Mouse (Mus musculus) kidney, postnatal 0 days (tissue): ENCODE results near the gene Dmd. TPM values are rescaled to one million over a fixed set of nuclear protein-coding genes. Genes with fewer than 3 reads are reported as not detected.
"Not testable (repeated sequence)": the region's sequence is repeated elsewhere in the genome, so short reads cannot be mapped to it uniquely, and the experiment has no call there.

ENCODE experiments used
- ATAC-seq: fragments of 200-750 bp; cut with Nextera tagmentation; replicated peaks from 2 replicates; pipeline ENCODE4 v1.8.0; 2017; ENCODE audit warnings: low read depth, moderate number of reproducible peaks, moderate TSS enrichment, moderate library complexity; ENCODE audit not compliant: low FRiP score
- DNase-seq: peaks from one replicate; pipeline ENCODE4 v3.0.0-alpha.2; 2016; ENCODE audit warnings: low spot score
- H3K27ac ChIP-seq: fragments of 300-500 bp; sonication (generic); 2 replicates; pipeline ENCODE4 v1.5.1; 2014; ENCODE audit warnings: mild to moderate bottlenecking
- H3K27me3 ChIP-seq: fragments of 300-500 bp; sonication (generic); 2 replicates; pipeline ENCODE4 v1.6.1; 2014; ENCODE audit warnings: low read length, mixed read lengths; ENCODE audit not compliant: insufficient read depth
- H3K36me3 ChIP-seq: fragments of 300-500 bp; sonication (generic); 2 replicates; pipeline ENCODE4 v1.6.1; 2014; ENCODE audit warnings: low read length, mixed read lengths; ENCODE audit not compliant: insufficient read depth
- H3K4me1 ChIP-seq: fragments of 300-500 bp; sonication (generic); replicated peaks from 2 replicates; pipeline ENCODE4 v1.6.1; 2014; ENCODE audit warnings: antibody characterized with exemption, low read length, mixed read lengths; ENCODE audit not compliant: insufficient read depth
- H3K4me2 ChIP-seq: fragments of 300-500 bp; sonication (generic); 2 replicates; pipeline ENCODE4 v1.6.1; 2014; ENCODE audit warnings: mild to moderate bottlenecking, low read length, moderate library complexity, mixed read lengths
- H3K4me3 ChIP-seq: fragments of 300-500 bp; sonication (generic); replicated peaks from 2 replicates; pipeline ENCODE4 v1.5.1; 2014; ENCODE audit warnings: low read depth, low read length
- H3K9ac ChIP-seq: fragments of 300-500 bp; sonication (generic); 2 replicates; pipeline ENCODE4 v1.6.1; 2014; ENCODE audit warnings: low read depth, low read length
- H3K9me3 ChIP-seq: fragments of 300-500 bp; sonication (generic); replicated peaks from 2 replicates; pipeline ENCODE4 v1.6.1; 2016; ENCODE audit warnings: low read length, inconsistent platforms, mixed read lengths
- CTCF ChIP-seq: IDR thresholded peaks from 2 replicates; pipeline ENCODE4 v1.5.1; 2016; ENCODE audit warnings: antibody characterized with exemption, low read depth, mild to moderate bottlenecking, moderate library complexity
- WGBS: fragments of 180-500 bp; shearing (Covaris S2); extraction: QIAGEN DNeasy Blood & Tissue Kit; methylation state at CpG from one replicate; pipeline ENCODE4 v1.1.7; 2014; 5-methylcytosine and 5-hydroxymethylcytosine counted together
- polyA plus RNA-seq: library from polyadenylated mRNA; unstranded; fragments of >200 nt; fragmentation: Nextera tagmentation; extraction: Ambion mirVana; gene quantifications from 2 replicates; pipeline ENCODE4 v1.2.1, GENCODE M21; 2015

Dmd gene
- polyA plus RNA-seq, 1 experiment from 2014 or later: 16.4 TPM

- H3K4me1 ChIP-seq, ATAC-seq, H3K27me3 ChIP-seq, H3K4me2 ChIP-seq, H3K27ac ChIP-seq, H3K9ac ChIP-seq, H3K4me3 ChIP-seq, H3K36me3 ChIP-seq, H3K9me3 ChIP-seq: not testable (repeated sequence)
- DNase-seq: peak; percentile 21
- peak; percentile 56 for TF ChIP-seq CTCF
- WGBS: 55% methylated on average over 9 of the region's 9 CpGs
These were observed 918.8 kb downstream of the Dmd start for GRCm38 (mm10) chrX:83867469-83867868.

DNA sequence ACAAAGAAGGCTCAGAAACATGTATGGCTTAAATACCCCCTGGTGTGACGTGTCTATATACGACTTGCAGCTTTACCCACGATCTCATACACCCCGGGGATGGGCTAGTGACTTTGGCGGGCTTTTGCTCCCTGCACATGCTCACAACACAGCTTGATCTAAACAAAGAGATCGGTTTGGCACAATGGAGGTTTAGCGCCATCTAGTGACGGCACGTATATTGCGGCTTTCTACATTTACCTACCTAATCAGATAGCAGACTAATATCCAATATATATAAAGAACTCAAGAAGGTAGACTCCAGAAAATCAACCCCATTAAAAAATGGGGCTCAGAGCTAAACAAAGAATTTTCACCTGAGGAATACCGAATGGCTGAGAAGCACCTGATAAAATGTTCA lies 926.7 kb downstream of the Dmd start:
- H3K4me2 ChIP-seq, H3K36me3 ChIP-seq, H3K9ac ChIP-seq, H3K27me3 ChIP-seq, H3K27ac ChIP-seq, H3K4me3 ChIP-seq, H3K4me1 ChIP-seq, ATAC-seq, H3K9me3 ChIP-seq, DNase-seq: not testable (repeated sequence)
- 90% methylated on average over 11 of the region's 11 CpGs for WGBS
- TF ChIP-seq CTCF: 0 out of 2 replicates have a peak, but pooled peaks have one; percentile 8

DNA sequence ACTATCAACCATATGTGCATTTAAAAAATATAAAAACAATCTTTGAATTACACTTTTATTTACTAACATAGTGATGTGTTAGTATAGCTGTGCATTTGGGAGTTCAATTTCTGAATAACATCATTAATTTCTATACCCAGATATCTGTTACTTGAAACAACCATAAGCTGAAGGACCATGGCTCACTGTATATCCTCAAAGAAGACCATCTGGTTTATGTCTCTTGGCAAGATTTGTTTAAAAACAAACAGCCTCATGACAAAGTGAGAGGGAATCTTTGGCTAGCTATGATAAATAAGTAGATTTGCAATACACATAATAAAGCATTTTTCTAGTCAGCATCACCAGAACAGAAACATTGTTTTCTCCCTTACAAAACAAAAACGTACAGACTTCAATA lies 1027.2 kb downstream of the Dmd start:
- no peaks in the 10 kb centered on the region for H3K4me1 ChIP-seq
- DNase-seq (no peak), ATAC-seq (no peak)
- 58% methylated on average over 1 of the region's 1 CpGs for WGBS
- H3K27me3 ChIP-seq: no peaks in the 10 kb centered on the region
- no peaks in the 10 kb centered on the region for H3K9me3 ChIP-seq
- no peak overlapping the region for H3K27ac ChIP-seq
- no peak overlapping the region for H3K4me3 ChIP-seq
- no peaks in the 10 kb centered on the region for H3K36me3 ChIP-seq
- no peak overlapping the region for H3K4me2 ChIP-seq
- H3K9ac ChIP-seq: no peak overlapping the region
- TF ChIP-seq CTCF: no peak

GRCm38 (mm10) chrX:84001294-84001693 lies 1052.6 kb downstream of the Dmd start:
- H3K9me3 ChIP-seq: no peaks in the 10 kb centered on the region
- no peaks in the 10 kb centered on the region for H3K27me3 ChIP-seq
- ATAC-seq (no peak), DNase-seq (peak; percentile 35)
- no peak overlapping the region for H3K27ac ChIP-seq
- WGBS: 42% methylated on average over 7 of the region's 7 CpGs
- peak; percentile 76 for TF ChIP-seq CTCF
- no peaks in the 10 kb centered on the region for H3K4me1 ChIP-seq
- no peak overlapping the region for H3K4me2 ChIP-seq
- H3K9ac ChIP-seq: no peak overlapping the region
- H3K4me3 ChIP-seq: no peak overlapping the region
- no peaks in the 10 kb centered on the region for H3K36me3 ChIP-seq

DNA sequence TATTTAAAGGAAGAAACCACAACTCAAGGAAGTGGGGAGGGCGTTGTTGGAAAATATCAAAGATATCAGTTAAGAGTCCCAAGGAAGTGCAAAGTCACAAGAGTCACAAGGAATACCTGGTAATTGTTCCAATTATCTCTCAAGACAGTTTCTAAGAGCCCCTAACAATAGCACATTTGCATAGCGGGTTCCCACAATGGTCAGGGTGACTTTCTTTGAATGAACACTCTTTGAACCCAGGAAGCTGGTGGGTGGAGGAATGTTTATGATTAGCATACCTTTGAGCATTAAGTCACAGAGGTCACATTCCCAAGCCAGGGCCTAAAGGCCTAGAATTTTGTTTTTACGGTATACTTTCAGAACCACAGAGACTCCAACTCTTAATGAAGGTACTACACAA lies 1113.8 kb downstream of the Dmd start:
- not testable (repeated sequence) for H3K9me3 ChIP-seq, H3K4me2 ChIP-seq, H3K4me1 ChIP-seq, H3K9ac ChIP-seq, H3K4me3 ChIP-seq, H3K27me3 ChIP-seq, DNase-seq, H3K27ac ChIP-seq, H3K36me3 ChIP-seq, ATAC-seq
- WGBS: 86% methylated on average over 3 of the region's 3 CpGs

DNA sequence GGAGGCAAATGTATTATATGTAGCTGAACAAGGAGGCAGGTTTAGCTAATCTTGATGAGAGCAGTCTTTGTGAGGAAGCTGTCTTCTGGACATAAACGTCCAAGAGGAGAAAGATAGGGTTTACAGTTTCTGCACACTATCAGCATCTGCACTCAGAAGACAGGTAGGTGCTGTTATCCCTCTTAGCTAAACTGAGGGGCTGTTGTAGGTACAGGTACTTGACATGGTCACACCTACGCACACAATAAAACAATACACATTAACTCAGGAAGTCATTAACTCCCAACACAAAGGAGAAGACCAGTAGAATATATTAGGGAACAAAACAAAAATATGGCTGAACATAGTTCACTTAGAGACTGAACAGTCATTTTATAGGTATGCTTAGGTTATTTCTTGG lies 1217.2 kb downstream of the Dmd start:
- Histone ChIP-seq H3K4me1 (no peaks in the 10 kb centered on the region), H3K4me2 (no peak overlapping the region), H3K27me3 (no peaks in the 10 kb centered on the region), H3K9me3 (no peaks in the 10 kb centered on the region), H3K27ac (no peak overlapping the region), H3K36me3 (no peaks in the 10 kb centered on the region), H3K4me3 (no peak overlapping the region), H3K9ac (no peak overlapping the region)
- ATAC-seq (no peak), DNase-seq (no peak)
- TF ChIP-seq CTCF: no peak
- WGBS: 54% methylated on average over 2 of the region's 2 CpGs

- TF ChIP-seq CTCF: no peak
- WGBS: 64% methylated on average over 2 of the region's 2 CpGs
- no peaks in the 10 kb centered on the region for H3K9me3 ChIP-seq
- no peak overlapping the region for H3K4me3 ChIP-seq
- ATAC-seq: no peak
- H3K4me2 ChIP-seq: no peak overlapping the region
- DNase-seq: no peak
- H3K4me1 ChIP-seq: no peaks in the 10 kb centered on the region
- H3K9ac ChIP-seq: no peak overlapping the region
- no peak overlapping the region for H3K27ac ChIP-seq
- no peaks in the 10 kb centered on the region for H3K36me3 ChIP-seq
- no peaks in the 10 kb centered on the region for H3K27me3 ChIP-seq
These were observed 1292.7 kb downstream of the Dmd start for GRCm38 (mm10) chrX:84241297-84241859.
